Mouse (Mus musculus) testis, adult 2 months (tissue): Measurements from ENCODE around the gene Tcte1.

ENCODE experiments used
- CTCF ChIP-seq: fragments of 200-500 bp; IDR thresholded peaks from 2 replicates; pipeline ENCODE4 v1.5.1; 2012; ENCODE audit warnings: low read depth, mild to moderate bottlenecking, inconsistent platforms, low read length, moderate library complexity; ENCODE audit not compliant: control insufficient read depth, insufficient read depth, insufficient replicate concordance
- POLR2A ChIP-seq: fragments of 200-500 bp; IDR thresholded peaks from 2 replicates; pipeline ENCODE4 v1.6.1; 2012; ENCODE audit warnings: low read depth, mild to moderate bottlenecking, inconsistent platforms, low read length, moderate library complexity; ENCODE audit not compliant: control insufficient read depth

DNA sequence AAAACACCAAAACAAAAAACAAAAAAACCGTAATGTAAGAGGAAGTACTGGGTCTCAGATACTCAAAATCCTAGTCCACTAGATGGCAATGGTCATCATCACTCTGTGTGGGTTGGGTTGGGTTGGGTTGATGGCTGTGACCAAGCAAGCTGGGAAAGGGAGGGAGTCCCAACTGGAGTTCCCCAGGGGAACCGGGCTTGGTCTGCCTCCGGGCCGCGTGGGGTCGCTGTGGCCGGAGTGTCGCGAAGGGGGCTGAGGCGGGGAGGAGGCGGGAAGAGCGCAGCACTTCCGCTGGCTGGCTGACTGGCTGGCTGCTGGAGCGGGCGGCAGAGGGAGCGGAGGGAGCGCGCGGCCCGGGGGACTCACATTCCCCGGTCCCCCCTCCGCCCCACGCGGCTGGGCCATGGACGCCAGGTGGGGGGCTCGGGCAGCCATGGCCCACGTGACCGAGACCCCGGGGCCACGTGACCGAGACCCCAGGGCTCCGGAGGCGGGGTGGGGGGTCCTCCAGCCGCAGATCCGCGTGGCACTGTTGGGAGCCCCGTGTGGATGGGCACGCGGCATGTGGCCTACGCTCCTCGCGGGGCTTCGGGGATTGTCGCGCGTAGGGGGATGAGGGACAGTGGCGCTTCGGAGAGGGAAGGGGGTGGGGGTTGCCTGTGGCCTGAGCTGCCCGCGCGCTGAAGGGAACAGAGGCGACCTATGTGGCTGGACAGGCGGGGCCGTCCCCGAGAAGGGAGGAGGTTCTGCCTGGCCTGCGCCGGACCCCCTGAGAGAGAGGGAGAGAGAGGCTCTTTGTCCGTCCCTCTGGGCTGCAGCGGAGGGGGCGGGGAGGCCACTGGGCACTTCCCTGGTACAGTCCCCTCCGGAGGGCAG is 40.7 kb downstream of the Tcte1 start, which contains the start of gene Slc35b2:
- peak; percentile 69; the same call in 1 of the 2 replicates for TF ChIP-seq CTCF
- peak; percentile 55; the same call in 1 of the 2 replicates for TF ChIP-seq POLR2A
